Mouse (Mus musculus) ovary, adult 18-20 months (tissue): ENCODE measurements around the gene Mief1.

Experiments used
- DNase-seq: peaks from one replicate; pipeline ENCODE4 v3.0.0; 2022; ENCODE audit warnings: low spot score, mixed read lengths

Gene Mief1

DNA sequence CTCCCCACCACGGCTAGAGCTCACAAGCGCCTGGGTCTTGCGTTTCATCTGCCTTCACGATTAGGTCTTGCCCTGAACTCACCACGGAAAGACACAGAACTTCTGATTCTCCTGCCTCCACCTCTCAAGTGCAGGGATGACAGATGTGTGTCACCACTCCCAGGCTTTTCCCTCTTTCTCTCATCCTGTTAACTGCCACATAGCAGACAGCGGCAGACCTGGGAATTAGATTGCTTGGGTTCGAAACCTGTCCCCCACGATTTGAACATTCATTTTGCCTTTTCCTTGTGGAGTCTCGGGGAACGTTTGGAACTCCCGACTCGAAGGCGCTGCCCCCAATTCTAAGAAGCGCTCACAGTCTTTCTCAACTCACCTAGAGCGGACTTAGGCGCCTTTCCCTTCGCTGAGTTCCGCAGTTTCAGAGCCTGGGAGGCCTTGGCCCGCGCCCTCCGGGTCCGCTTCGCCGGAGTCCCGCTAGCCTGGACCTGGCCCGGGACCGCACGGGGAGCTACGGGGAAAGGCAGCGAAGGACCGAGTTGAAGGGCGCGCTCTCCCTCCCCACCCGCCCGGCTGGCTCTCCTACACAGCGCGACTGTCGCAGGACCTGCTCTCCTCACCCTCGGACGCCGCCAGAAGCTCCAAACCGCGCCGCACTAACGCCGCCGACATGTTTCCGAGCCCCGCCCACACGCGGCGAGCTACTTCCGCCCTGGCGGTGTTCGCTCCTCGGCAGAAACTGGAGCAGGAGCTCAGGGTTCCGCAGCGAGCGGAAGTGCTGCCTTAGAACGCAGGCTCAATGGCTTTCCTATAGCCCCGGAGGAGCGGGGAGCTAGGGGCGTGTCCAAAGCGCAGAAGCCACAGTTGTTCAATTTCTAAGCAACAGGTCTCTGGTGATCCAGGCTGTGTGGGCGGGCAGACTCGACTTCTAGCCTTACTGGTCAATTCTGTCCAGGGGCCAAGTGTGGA is 30.1 kb downstream of the Mief1 start, which contains the start of gene Rps19bp1:
Gene Rps19bp1, minus strand, starts transcription at position 706 of the 966 bp plus-strand sequence.
- DNase-seq, result peak; percentile 80

GRCm38 (mm10) chr15:80266281-80266680 is 32.5 kb downstream of the Mief1 start:
- no peak for DNase-seq

DNA sequence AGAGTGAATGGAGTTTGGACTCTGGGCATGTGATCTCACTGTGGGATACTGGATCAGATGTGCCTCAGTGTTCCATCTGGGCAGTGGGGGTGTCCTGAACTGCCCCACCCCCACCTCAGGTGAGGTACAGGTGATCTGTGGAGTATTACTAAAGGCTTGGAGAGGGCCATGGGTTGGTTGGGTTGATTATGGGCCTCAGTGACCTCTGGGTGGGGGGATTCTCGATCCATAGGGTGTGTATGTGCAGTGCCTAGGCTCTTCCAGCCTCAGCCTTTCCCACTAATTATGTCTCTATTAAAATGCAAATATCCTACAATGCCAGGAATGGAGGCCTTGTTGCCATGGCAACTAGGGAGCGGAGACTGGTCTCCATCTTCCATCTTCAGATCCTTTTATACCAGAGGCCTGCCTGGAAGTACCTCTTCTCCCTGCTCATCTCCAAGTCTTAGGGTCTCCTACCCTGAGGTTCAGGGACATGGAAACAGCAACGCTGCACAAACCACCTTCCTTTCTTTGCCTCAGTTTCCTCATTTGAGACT is 38.1 kb downstream of the Mief1 start:
- DNase-seq, result no peak

GRCm38 (mm10) chr15:80277107-80277506 is 43.3 kb downstream of the Mief1 start:
- DNase-seq, result no peak

GRCm38 (mm10) chr15:80277625-80278024 is 43.8 kb downstream of the Mief1 start:
- DNase-seq, result no peak

- DNase-seq, result no peak
Observed at GRCm38 (mm10) chr15:80278121-80278759, 44.4 kb downstream of the Mief1 start.

- no peak for DNase-seq
Observed at GRCm38 (mm10) chr15:80279053-80279452, 45.2 kb downstream of the Mief1 start.

DNA sequence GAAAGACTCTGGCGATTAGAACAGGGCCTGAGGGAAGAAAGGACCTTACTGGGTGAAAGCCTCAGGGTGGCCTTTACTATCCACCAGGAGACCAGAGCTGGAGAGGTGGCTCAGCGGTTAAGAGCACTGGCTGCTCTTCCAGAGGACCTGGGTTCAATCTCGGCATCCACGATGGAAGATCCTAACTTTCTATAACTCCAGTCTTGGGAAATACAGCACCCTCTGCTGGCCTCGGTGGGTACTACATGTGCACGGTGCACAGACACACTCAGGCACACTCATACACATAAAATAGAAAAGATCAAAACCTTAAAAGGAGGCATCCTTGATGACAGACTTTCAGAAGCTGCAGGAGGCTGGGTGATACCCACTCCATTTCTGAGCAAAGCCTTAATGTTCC is 46.8 kb downstream of the Mief1 start:
- DNase-seq, result no peak

DNA sequence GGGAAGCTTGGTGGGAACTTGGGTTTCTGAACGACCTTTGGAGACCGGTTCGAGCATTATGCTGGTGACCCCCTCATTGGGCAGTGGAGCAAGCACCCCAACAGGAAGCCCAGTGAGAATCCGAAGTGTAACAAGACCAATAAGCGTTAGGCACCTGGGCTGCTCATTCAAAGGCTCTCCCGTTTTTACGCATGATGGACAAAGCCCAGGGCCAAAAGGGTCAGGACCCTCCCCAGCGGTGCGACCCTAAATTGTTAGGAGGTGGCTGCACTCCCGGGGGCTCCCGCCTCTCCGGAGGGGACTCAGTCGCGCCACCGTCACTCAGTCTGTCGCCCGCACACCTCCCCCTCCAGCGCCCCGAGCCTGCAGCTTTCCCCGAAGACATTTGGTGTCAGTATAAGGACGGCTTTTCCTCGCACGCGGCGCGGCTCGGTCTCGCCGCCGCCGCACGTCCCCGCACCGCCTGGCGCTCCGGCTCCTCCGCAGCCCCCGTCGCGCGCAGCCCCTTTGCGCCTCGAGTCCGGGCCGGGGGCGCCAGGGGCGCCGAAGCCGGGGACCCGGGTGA is 53.1 kb downstream of the Mief1 start, which contains the start of gene Cacna1i:
Gene Cacna1i, plus strand, starts transcription at position 388 of the 565 bp plus-strand sequence.
- no peak for DNase-seq

DNA sequence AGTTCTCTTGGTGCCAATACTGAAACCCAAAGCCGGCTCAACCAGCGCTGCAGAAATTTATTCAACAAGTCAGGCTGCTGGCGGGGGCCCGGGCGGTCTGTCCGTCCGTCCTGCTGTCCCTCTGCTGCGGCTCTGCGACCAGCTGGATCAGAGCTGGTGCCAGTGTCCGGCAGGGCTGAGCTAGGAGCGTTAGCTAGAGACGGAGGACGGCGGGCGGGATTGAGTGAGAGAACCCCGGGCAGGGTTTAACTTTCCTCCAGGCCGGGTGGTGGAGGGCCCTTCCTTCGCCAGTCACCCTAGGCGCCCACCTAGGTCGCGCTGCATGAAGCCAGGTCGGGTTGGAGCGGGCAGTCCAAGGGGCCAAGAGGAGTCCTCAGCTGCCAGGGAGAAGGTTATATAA is 54.2 kb downstream of the Mief1 start:
- DNase-seq, result no peak

DNA sequence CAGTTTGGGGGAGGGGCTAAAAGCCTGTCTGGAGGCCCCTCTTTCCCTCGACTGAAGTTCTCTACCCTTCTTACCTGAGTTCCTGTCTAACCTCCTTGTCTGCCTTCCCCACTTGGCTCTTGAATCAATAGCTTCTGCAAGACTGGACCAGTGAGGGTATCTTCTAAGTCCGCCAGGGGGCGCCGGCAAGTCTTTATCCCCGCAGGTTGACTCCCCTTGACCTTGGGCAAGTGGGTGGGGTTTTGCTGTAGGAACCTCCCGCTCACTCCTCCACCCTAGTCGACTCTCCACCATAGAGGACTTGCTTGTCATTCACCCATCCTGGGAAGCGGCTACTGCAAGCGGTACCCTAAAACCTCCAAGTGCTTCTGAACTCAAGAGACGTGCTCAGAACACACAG is 55.6 kb downstream of the Mief1 start:
- peak; percentile 29 for DNase-seq

- DNase-seq, result no peak
Observed at GRCm38 (mm10) chr15:80297146-80297545, 63.3 kb downstream of the Mief1 start.
